Mouse (Mus musculus) lung, postnatal 14 days (tissue): ENCODE data around the gene Mpst.

Source experiments
- DNase-seq: peaks from one replicate; pipeline ENCODE4 v3.0.0; 2021

The Mpst gene

GRCm38 (mm10) chr15:78406293-78406934, at the start of gene Mpst:
TSS of gene Mpst (plus strand) at chr15:78406416.
- DNase-seq = peak; percentile 90

GRCm38 (mm10) chr15:78365916-78366315, 40.3 kb upstream of the Mpst start:
- DNase-seq = no peak

GRCm38 (mm10) chr15:78366875-78367274, 39.3 kb upstream of the Mpst start:
- no peak for DNase-seq

- no peak for DNase-seq
Observed at GRCm38 (mm10) chr15:78367811-78368210, 38.4 kb upstream of the Mpst start.

GRCm38 (mm10) chr15:78368926-78369346, 37.3 kb upstream of the Mpst start:
- DNase-seq = peak; percentile 66

- DNase-seq = no peak
Observed at GRCm38 (mm10) chr15:78369641-78370040, 36.6 kb upstream of the Mpst start.

- peak; percentile 51 for DNase-seq
Observed at GRCm38 (mm10) chr15:78372796-78373195, 33.4 kb upstream of the Mpst start.

GRCm38 (mm10) chr15:78374204-78374603, 32.0 kb upstream of the Mpst start:
- peak; percentile 54 for DNase-seq

GRCm38 (mm10) chr15:78377859-78378258, 28.4 kb upstream of the Mpst start:
- no peak for DNase-seq

- DNase-seq = no peak
Observed at GRCm38 (mm10) chr15:78378556-78378955, 27.7 kb upstream of the Mpst start.

- no peak for DNase-seq
Observed at GRCm38 (mm10) chr15:78380208-78380607, 26.0 kb upstream of the Mpst start.

GRCm38 (mm10) chr15:78380741-78381140, 25.5 kb upstream of the Mpst start:
- DNase-seq = no peak

GRCm38 (mm10) chr15:78382115-78382514, 24.1 kb upstream of the Mpst start:
- DNase-seq = no peak

GRCm38 (mm10) chr15:78383450-78384219, 22.6 kb upstream of the Mpst start:
- no peak for DNase-seq

GRCm38 (mm10) chr15:78384220-78385116, 21.7 kb upstream of the Mpst start:
- no peak for DNase-seq

- DNase-seq = no peak
Observed at GRCm38 (mm10) chr15:78385564-78385963, 20.7 kb upstream of the Mpst start.

GRCm38 (mm10) chr15:78390855-78391254, 15.4 kb upstream of the Mpst start:
- DNase-seq = no peak

- no peak for DNase-seq
Observed at GRCm38 (mm10) chr15:78395478-78395962, 10.7 kb upstream of the Mpst start, which contains the start of gene Tex33. TSS of gene Tex33 (minus strand) at chr15:78395912.

GRCm38 (mm10) chr15:78401345-78401744, 4.9 kb upstream of the Mpst start:
- DNase-seq = no peak

GRCm38 (mm10) chr15:78401921-78402320, 4.3 kb upstream of the Mpst start:
- DNase-seq = peak; percentile 74

GRCm38 (mm10) chr15:78402423-78402822, 3.8 kb upstream of the Mpst start:
- DNase-seq = peak; percentile 82

- no peak for DNase-seq
Observed at GRCm38 (mm10) chr15:78403301-78403741, 2.9 kb upstream of the Mpst start.

GRCm38 (mm10) chr15:78403896-78404295, 2.3 kb upstream of the Mpst start:
- DNase-seq = peak; percentile 45
